Mouse (Mus musculus) hindbrain, postnatal 0 days (tissue): ENCODE results near the gene Ppp2r5c. TPM values are rescaled to one million over a fixed set of nuclear protein-coding genes. Genes with fewer than 3 reads are reported as not detected.

Experiments used
- ATAC-seq: fragments of 200-750 bp; cut with Nextera tagmentation; 2 replicates; pipeline ENCODE4 v1.8.0; 2017; ENCODE audit warnings: mild to moderate bottlenecking, moderate TSS enrichment, moderate library complexity
- DNase-seq: peaks from one replicate; pipeline ENCODE4 v3.0.0-alpha.2; 2015; ENCODE audit warnings: low spot score
- H3K27ac ChIP-seq: fragments of 300-500 bp; sonication (generic); 2 replicates; pipeline ENCODE4 v1.5.1; 2014; ENCODE audit warnings: mild to moderate bottlenecking
- H3K27me3 ChIP-seq: fragments of 300-500 bp; sonication (generic); 2 replicates; pipeline ENCODE4 v1.6.1; 2014; ENCODE audit warnings: low read length, mixed read lengths; ENCODE audit not compliant: insufficient read depth
- H3K36me3 ChIP-seq: fragments of 300-500 bp; sonication (generic); 2 replicates; pipeline ENCODE4 v1.6.1; 2014; ENCODE audit warnings: low read length, mixed read lengths; ENCODE audit not compliant: insufficient read depth
- H3K4me1 ChIP-seq: fragments of 300-500 bp; sonication (generic); 2 replicates; pipeline ENCODE4 v1.6.1; 2014; ENCODE audit warnings: antibody characterized with exemption, low read length, mixed read lengths; ENCODE audit not compliant: insufficient read depth
- H3K4me2 ChIP-seq: fragments of 300-500 bp; sonication (generic); 2 replicates; pipeline ENCODE4 v1.6.1; 2014; ENCODE audit warnings: low read depth, mild to moderate bottlenecking, low read length, moderate library complexity, mixed read lengths
- H3K4me3 ChIP-seq: fragments of 300-500 bp; sonication (generic); 2 replicates; pipeline ENCODE4 v1.5.1; 2014; ENCODE audit warnings: low read length
- H3K9ac ChIP-seq: fragments of 300-500 bp; sonication (generic); replicated peaks from 2 replicates; pipeline ENCODE4 v1.6.1; 2014; ENCODE audit warnings: mild to moderate bottlenecking, low read length, moderate library complexity, mixed read lengths
- H3K9me3 ChIP-seq: fragments of 300-500 bp; sonication (generic); 2 replicates; pipeline ENCODE4 v1.6.1; 2016; ENCODE audit warnings: low read length, mixed read lengths
- CTCF ChIP-seq: IDR thresholded peaks from 2 replicates; pipeline ENCODE4 v1.5.1; 2016; ENCODE audit warnings: antibody characterized with exemption, control low read depth, low read depth
- WGBS: fragments of 180-500 bp; shearing (Covaris S2); extraction: QIAGEN DNeasy Blood & Tissue Kit; methylation state at CpG from one replicate; pipeline ENCODE4 v1.1.7; 2014; 5-methylcytosine and 5-hydroxymethylcytosine counted together
- polyA plus RNA-seq: library from polyadenylated mRNA; unstranded; fragments of >200 nt; fragmentation: Nextera tagmentation; extraction: Ambion mirVana; gene quantifications from 2 replicates; pipeline ENCODE4 v1.2.1, GENCODE M21; 2015
- total RNA-seq: library from RNA; depleted of rRNA; stranded (reverse); fragments of >200 nt; gene quantifications from 2 replicates; pipeline ENCODE4 v1.2.3, GENCODE M21; 2014

The Ppp2r5c gene
- total and polyA plus RNA-seq, 2 experiments from 2014 or later = 108 to 163 TPM

DNA sequence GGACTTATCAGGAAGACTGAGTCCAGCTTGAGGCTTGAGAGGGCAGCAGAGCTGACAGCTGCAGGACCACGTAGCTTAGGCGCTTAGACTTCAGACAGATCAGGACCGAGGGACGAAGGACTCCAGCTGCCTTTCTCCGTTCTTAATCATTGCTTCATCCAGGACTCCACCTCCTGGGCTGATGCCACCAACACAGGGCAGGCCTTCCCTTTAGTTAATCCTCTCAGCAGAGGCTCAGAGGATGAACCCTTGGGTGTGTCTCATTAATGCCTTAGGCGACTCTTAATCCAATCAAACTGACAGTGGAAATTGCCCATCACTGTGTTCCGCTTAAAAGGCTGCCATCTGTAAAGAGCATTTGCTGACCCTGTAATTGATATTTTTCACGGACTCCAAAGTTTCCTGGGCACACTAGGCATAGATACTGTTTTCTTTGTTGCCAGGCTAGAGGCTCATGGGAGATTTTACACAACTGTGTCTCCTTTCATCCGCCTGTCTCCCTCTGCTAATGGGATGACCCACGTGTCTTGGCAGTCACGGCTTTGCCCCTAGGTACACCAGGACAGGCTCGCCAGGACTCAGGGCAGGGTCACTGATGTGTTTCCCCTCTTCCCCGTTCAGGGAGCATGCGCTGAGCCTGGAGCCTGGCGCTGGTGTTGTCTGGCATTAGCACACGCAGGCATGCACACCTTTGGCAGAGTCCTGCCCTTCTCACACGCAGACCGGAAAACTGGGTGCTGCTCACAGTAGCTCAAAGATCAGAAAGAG is 110.1 kb downstream of the Ppp2r5c start:
- ATAC-seq (0 out of 2 replicates have a peak, but pooled peaks have one; percentile 35), DNase-seq (peak; percentile 55)
- H3K27me3 ChIP-seq = no peaks in the 10 kb centered on the region
- H3K9me3 ChIP-seq = no peaks in the 10 kb centered on the region
- peaks cover 57% of the 10 kb centered on the region for H3K36me3 ChIP-seq
- H3K27ac ChIP-seq = no peak overlapping the region
- no peak for TF ChIP-seq CTCF
- no peak overlapping the region for H3K4me3 ChIP-seq
- H3K9ac ChIP-seq = no peak overlapping the region
- no peak overlapping the region for H3K4me2 ChIP-seq
- WGBS = 70% methylated on average over 18 of the region's 18 CpGs
- no peaks in the 10 kb centered on the region for H3K4me1 ChIP-seq

DNA sequence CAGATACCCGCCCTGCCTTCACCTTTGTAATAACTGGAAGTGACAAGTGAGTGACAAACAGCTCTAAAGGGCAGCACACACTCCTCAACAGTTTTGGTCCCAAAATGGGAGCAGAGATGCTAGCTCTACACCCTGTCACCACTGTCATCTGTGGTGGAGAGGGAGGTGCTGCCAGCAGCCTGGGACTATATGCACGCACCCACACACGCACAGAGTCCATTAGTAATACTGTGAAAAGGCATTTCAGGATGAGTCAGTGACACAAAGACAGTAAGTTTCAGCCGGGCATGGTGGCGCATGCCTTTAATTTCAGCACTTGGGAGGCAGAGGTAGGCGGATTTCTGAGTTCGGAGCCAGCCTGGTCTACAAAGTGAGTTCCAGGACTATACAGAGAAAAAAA is 111.3 kb downstream of the Ppp2r5c start:
- no peaks in the 10 kb centered on the region for H3K4me1 ChIP-seq
- no peaks in the 10 kb centered on the region for H3K27me3 ChIP-seq
- H3K4me3 ChIP-seq = no peak overlapping the region
- TF ChIP-seq CTCF = no peak
- H3K4me2 ChIP-seq = no peak overlapping the region
- no peak for ATAC-seq
- peaks cover 47% of the 10 kb centered on the region for H3K36me3 ChIP-seq
- H3K9ac ChIP-seq = no peak overlapping the region
- no peaks in the 10 kb centered on the region for H3K9me3 ChIP-seq
- no peak for DNase-seq
- WGBS = 97% methylated on average over 7 of the region's 7 CpGs
- no peak overlapping the region for H3K27ac ChIP-seq

- H3K9ac ChIP-seq = no peak overlapping the region
- H3K36me3 ChIP-seq = peaks cover 28% of the 10 kb centered on the region
- H3K4me2 ChIP-seq = no peak overlapping the region
- H3K4me1 ChIP-seq = no peaks in the 10 kb centered on the region
- TF ChIP-seq CTCF = no peak
- ATAC-seq = no peak
- H3K4me3 ChIP-seq = no peak overlapping the region
- DNase-seq = no peak
- H3K27me3 ChIP-seq = no peaks in the 10 kb centered on the region
- no peaks in the 10 kb centered on the region for H3K9me3 ChIP-seq
- 80% methylated on average over 11 of the region's 11 CpGs for WGBS
- no peak overlapping the region for H3K27ac ChIP-seq
Measured at GRCm38 (mm10) chr12:110563383-110563782, 116.5 kb downstream of the Ppp2r5c start.

GRCm38 (mm10) chr12:110564848-110565247 is 117.9 kb downstream of the Ppp2r5c start:
- ATAC-seq (no peak), DNase-seq (no peak)
- H3K9ac ChIP-seq = no peak overlapping the region
- no peak overlapping the region for H3K4me2 ChIP-seq
- no peak overlapping the region for H3K4me3 ChIP-seq
- H3K4me1 ChIP-seq = no peaks in the 10 kb centered on the region
- H3K9me3 ChIP-seq = no peaks in the 10 kb centered on the region
- no peak for TF ChIP-seq CTCF
- WGBS = 97% methylated on average over 11 of the region's 11 CpGs
- H3K36me3 ChIP-seq = peaks cover 35% of the 10 kb centered on the region
- no peak overlapping the region for H3K27ac ChIP-seq
- no peaks in the 10 kb centered on the region for H3K27me3 ChIP-seq

DNA sequence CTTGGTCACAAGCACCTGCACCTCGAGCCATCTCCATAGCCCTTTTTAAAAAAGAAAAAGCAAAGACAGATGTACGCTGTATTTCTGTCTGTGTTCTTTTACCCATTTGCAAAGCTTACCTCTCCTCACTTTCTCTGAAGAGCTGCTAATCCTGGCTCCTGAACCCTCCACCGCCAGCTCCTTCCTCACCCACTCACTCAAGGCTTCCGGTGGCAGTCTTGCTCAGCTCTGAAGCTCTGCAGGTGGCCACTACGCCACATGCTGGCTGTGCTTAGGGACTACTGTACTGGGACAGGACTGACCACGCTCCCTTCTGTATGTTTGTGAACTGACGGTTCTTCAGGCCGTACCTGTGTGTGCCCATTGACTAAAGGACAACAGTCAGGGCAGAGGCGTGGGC is 119.4 kb downstream of the Ppp2r5c start:
- peaks cover 30% of the 10 kb centered on the region for H3K36me3 ChIP-seq

GRCm38 (mm10) chr12:110571050-110571449 is 124.1 kb downstream of the Ppp2r5c start:
- 94% methylated on average over 10 of the region's 10 CpGs for WGBS
- H3K4me2 ChIP-seq = no peak overlapping the region
- no peak for DNase-seq
- H3K9me3 ChIP-seq = no peaks in the 10 kb centered on the region
- no peak overlapping the region for H3K4me3 ChIP-seq
- no peak overlapping the region for H3K27ac ChIP-seq
- no peak for TF ChIP-seq CTCF
- no peak for ATAC-seq
- peaks cover 19% of the 10 kb centered on the region for H3K36me3 ChIP-seq
- H3K9ac ChIP-seq = no peak overlapping the region
- H3K4me1 ChIP-seq = no peaks in the 10 kb centered on the region
- H3K27me3 ChIP-seq = no peaks in the 10 kb centered on the region

More for the DNA sequence above, 119.4 kb downstream of the Ppp2r5c start:
- H3K4me3 ChIP-seq = no peak overlapping the region
- no peaks in the 10 kb centered on the region for H3K4me1 ChIP-seq
- ATAC-seq (no peak), DNase-seq (no peak)
- no peak for TF ChIP-seq CTCF
- H3K9me3 ChIP-seq = no peaks in the 10 kb centered on the region
- H3K9ac ChIP-seq = no peak overlapping the region
- no peak overlapping the region for H3K4me2 ChIP-seq
- no peaks in the 10 kb centered on the region for H3K27me3 ChIP-seq
- WGBS = 89% methylated on average over 9 of the region's 9 CpGs
- no peak overlapping the region for H3K27ac ChIP-seq

GRCm38 (mm10) chr12:110572351-110572750 is 125.4 kb downstream of the Ppp2r5c start:
- no peak overlapping the region for H3K4me2 ChIP-seq
- WGBS = 98% methylated on average over 4 of the region's 4 CpGs
- no peak for DNase-seq
- no peak overlapping the region for H3K27ac ChIP-seq
- no peaks in the 10 kb centered on the region for H3K4me1 ChIP-seq
- ATAC-seq = no peak
- H3K9ac ChIP-seq = no peak overlapping the region
- TF ChIP-seq CTCF = no peak
- no peaks in the 10 kb centered on the region for H3K27me3 ChIP-seq
- no peaks in the 10 kb centered on the region for H3K9me3 ChIP-seq
- no peak overlapping the region for H3K4me3 ChIP-seq
- peaks cover 19% of the 10 kb centered on the region for H3K36me3 ChIP-seq
